Mouse (Mus musculus): Measurements from ENCODE around the gene Rab20.

GRCm38 (mm10) chr8:11503476-11504232 is 25.1 kb upstream of the Rab20 start:
- TF ChIP-seq POLR2A (IDR thresholded peaks at IDR 0.05; ENCODE audit: borderline replicate concordance, low read depth, low read length) (no peak), CTCF (IDR thresholded peaks at IDR 0.05; ENCODE audit: low read depth, low read length) (no peak)
